Mouse (Mus musculus): Measurements from ENCODE around the gene Fgfr2.

The Fgfr2 gene

DNA sequence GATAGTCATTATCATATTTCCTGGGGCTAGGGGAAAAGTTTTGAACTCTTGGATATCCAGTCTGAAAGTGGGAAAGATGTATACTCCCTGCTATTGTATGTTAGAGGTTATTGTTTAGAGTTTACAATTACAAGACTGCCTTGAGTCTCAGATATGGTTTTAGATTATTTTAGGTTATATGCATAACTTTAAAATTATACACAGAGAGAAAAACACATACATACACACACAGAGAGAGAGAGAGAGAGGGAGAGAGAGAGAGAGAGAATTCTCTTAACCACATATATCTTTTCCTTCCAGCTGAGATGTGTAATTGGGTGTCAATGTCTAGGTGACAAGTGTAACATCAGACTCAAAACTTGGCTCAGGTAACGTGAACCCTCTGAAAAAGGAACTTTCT lies 1789.6 kb downstream of the Fgfr2 start, which contains the start of gene Fam24a:
Fam24a (plus strand) TSS at position 301 of the 400 bp plus-strand sequence.
- DNase-seq, result no peak

- DNase-seq, result no peak
Measured at GRCm38 (mm10) chr7:131331688-131332087, 1791.5 kb downstream of the Fgfr2 start.

DNA sequence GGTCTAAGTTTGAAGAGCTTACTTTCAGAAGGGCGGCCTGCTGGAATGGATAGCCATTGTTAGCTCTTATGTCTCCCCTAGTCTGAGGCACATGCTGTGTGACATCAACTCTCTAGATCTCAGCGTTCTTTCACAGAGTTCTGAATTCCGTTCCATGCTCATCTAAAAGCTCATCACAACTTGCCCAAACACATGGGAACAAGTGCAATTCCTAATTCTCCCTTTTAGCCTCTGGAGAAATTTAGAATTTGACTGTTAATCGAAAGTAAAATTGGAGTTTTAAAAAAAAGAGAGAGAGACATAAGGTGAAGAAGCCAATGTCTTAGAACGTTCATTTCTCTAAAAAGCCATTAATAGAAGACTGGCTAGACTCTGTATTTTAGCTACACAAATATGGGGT lies 1793.7 kb downstream of the Fgfr2 start, which contains the start of gene Fam24b:
Fam24b (minus strand) TSS at position 101 of the 400 bp plus-strand sequence.
- DNase-seq, result no peak

DNA sequence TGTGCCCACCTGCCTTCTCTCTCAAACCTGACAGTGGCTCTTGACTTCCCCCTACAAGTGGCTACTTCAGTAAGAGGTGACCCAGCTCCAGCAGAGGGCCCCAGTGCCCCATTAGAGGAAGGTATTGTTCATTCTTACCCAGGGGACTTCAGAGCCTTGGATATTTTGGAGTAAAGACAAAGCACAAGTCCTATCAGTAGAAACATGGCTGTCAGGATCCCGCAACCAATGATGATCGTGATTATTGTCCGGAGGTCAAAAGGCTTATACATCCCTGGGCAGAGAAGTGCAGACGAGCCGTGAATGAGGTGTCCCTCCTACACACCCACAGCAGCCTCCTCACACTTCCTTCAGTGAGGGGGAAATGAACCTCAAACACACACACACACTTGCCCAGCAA lies 1796.1 kb downstream of the Fgfr2 start:
- DNase-seq, result no peak

GRCm38 (mm10) chr7:131322192-131322591 lies 1801.0 kb downstream of the Fgfr2 start, which contains the start of gene Cuzd1:
TSS of gene Cuzd1 (minus strand) at chr7:131322292.
- no peak for DNase-seq

DNA sequence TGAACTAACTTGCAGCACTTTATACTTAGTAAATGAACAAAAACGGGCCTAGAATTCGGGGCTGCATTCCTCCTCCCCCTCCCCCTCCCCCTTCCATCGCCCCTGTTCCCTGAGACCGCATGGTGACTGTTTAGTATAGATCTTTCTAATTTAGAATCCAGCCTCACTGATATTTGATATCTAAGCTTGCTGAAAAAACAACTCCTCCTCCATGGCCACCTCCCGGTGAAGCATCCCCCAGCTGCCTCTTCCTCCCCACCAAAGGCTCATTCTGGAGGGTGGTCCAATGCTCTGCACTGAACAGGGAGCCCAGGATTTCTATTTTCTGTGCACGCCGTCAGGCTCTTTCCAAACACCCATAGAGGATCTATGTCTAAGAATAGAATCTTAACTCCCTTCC lies 1804.8 kb downstream of the Fgfr2 start:
- no peak for DNase-seq

- DNase-seq, result no peak
Measured at GRCm38 (mm10) chr7:131317587-131317986, 1805.6 kb downstream of the Fgfr2 start.

GRCm38 (mm10) chr7:131314493-131314892 lies 1808.7 kb downstream of the Fgfr2 start:
- DNase-seq, result no peak

GRCm38 (mm10) chr7:131306733-131307132 lies 1816.4 kb downstream of the Fgfr2 start:
- no peak for DNase-seq

DNA sequence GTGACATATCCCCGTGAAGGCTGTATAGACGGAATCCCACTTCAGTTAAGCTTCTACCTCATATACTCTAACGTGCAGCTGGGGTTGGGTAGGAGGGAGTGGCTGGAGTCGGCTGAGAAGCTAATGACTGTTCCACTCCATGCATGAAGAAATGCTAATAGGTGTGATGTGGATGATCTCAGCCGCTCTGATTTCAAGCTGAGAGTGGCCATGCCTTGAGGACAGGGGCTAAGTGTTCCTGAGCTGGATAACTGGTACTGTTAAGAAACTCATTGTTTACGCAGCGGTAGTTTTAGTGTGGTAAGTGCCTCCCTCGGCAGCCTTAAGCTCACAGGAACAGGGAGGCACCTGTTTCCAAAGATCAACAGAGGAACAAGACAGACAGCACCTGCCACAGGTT lies 1819.8 kb downstream of the Fgfr2 start:
- DNase-seq, result no peak

- no peak for DNase-seq
Measured at GRCm38 (mm10) chr7:131297151-131297550, 1826.0 kb downstream of the Fgfr2 start.

- no peak for DNase-seq
Measured at GRCm38 (mm10) chr7:131265851-131266250, 1857.3 kb downstream of the Fgfr2 start.

DNA sequence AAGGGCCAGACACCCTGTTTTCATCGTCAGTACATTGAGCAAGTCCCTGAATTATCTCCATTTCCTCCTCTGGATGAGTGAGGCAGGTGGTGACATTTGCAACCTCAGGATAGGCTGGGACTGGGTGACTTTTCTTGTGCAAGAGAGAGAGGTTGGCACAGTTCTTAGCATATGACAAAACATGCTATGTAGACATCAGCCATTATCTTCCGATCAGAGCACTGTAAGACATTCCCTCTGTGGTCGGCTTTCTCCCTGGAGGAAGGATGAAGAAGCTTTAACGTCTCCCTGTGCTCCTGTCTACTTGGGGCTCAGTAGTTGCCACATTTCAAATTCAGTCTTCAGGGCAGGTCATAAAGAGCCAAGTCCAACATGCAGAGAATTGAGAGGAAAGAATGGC lies 1858.9 kb downstream of the Fgfr2 start:
- DNase-seq, result no peak

GRCm38 (mm10) chr7:131260946-131261345 lies 1862.2 kb downstream of the Fgfr2 start:
- no peak for DNase-seq

DNA sequence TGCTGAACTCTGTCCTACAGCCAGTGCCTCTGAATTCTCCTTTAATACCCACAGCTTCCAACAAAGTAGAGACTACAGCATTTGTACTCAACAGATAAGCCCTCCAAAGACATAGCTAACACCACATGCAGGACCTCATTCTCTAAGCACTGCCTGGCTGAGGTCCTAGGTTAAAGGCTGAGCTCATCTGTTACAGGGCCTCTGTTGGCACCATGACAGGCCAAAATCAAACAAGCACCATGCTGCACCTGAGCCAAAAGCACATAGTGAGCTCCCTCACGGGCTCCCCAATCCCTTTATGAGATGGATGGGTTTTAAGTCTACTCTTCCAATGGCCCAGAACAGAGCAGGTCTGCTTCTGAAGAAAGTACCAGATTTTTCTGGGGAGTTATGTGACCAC lies 1865.8 kb downstream of the Fgfr2 start:
- no peak for DNase-seq

DNA sequence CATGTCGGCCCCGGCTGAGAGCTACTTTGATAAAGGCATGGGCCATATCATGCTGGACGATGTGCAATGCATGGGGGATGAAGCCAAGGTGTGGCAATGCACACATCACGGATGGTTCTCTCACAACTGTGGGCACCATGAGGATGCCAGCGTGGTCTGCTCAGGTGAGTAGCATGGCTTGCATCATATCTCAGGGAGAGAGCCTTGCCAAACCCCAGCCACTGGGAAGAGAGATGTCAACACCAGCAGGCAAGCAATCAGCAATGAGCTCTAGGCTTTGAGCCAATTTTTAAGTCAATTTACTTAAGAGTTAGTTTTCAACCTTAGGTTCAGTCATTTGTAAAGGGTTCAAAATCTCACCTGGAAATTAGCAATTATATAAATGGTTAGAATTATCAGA lies 1866.3 kb downstream of the Fgfr2 start:
- no peak for DNase-seq

DNA sequence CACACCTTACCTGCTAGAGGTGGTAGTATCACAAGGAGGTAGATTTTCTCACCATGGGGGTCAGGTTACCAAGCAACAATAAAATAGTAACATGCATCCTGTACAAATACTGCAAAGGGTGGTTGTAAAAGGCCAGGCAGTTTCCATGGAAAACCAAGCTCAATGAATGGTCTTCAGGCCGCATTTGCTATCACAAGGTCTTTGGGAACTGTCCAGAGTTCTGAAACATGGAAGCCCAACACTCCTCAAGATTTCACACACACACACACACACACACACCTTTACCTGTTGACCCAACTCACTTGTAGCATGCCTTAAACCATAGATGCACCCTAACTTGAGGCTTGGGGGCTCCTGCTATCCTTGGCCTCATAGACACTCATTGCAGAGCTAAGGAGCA lies 1878.2 kb downstream of the Fgfr2 start:
- no peak for DNase-seq

DNA sequence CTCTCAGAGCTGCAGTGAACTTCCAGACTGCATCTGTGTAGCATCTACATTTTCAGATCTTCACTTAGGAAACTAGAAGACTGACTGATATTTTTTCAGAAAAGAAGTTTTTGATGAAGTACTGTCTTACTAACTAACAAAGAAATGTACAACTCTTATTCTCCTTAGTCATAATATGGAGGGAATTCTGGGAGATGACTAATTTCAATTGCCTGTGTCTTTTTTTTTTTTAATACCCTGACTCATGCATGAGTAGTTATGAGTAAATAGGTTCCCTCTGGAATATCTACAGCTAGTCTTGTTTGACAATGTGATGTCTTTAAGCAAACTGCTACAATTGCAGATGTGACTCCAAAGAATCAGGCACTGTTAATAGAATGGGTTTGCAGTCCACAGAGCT lies 1887.1 kb downstream of the Fgfr2 start:
- DNase-seq, result no peak

DNA sequence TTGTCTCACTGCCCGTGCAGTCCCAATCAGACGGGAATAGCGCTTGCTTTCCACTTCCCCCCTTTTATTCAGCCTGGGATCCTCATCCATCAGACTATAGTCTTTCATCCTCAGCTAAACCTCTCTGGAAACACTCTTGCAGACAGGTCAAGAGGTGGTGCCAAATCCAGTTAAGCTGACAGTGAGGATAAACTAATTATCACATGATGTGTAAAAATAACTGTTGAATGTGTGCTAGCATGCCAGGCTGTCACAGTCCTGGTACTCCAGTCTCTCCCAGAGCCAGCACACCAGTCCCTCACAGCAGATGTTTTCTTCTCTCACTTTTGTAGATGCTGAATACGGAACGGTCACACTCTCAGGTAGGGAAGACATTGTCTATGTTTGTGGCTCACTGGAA lies 1900.1 kb downstream of the Fgfr2 start:
- no peak for DNase-seq

DNA sequence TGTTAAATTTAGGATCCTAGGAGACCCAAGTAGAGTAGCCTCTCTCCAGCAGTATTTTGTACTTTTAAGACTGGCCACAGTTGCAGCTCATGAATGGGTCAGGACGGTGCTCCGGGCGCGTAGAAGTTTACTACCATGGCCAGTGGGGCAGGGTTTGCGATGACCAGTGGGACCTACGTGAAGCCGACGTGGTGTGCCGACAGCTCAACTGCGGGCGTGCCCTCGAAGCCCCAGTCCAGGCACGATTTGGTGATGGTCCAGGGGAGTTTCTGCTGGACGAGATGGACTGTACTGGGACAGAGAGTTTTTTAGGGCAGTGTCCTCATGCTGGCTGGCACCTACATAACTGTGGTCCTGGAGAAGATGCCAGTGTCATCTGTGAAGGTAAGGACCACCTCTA lies 1935.2 kb downstream of the Fgfr2 start:
- DNase-seq, result no peak

DNA sequence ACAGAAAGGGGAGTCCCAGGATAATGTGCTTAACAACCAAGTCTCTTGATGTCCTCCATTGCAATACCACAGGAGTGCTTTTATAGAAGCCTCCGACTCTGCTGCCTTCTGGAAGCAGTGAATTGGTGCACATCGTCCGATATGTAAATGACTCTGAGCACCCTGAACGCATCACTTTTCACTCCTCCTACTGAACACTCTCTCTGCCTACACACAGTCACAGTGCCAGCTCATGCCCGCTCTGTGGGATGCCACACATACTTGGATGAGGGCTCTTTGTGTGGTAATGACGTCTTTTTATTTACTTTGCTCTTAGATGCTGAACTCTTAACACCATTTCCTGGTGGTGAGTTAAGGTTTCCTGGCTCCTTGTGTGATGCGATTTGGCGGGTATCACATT lies 1936.1 kb downstream of the Fgfr2 start:
- DNase-seq, result no peak

GRCm38 (mm10) chr7:131184339-131184738 lies 1938.8 kb downstream of the Fgfr2 start:
- no peak for DNase-seq

DNA sequence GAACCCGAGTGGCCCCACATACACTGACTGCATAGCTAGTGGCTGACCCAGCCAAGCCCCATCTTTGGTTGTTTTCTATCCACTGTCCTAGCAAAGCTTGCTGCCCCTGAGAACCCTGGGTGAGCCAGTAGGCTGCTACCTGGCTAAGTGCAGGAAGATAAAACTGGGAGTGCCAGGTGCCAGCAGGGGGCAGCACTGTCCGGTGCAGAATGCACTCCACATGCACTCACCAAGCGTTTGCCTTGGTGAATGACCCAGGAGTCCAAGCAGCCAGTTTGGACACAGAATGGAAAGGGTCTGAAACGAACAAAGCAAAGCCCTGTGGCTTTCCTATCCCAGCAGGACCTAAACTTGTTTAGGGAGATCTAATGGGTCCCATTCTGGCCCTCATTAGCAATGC lies 1940.5 kb downstream of the Fgfr2 start:
- no peak for DNase-seq

DNA sequence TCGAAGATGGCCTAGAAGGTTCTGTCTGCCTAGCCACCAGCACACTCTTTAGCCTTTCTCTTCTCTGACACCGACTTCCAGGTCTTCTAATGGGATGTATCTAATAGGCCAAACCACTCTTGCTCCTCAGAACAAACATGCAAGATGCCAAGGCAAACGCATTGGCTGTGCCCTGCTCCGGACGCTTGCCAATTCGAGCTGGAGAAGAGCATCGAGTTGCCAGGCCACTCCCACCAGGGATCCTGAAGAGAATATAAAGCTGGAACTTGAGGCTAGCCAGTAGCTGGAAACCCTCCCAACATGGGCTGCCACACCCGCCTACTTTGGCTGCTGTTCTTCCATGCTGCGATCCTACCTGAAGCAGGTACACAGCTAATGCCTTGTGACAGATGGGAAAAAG lies 1949.0 kb downstream of the Fgfr2 start, which contains the start of gene 5430419D17Rik:
5430419D17Rik (plus strand) TSS at position 282 of the 400 bp plus-strand sequence.
- no peak for DNase-seq

GRCm38 (mm10) chr7:131169099-131169498 lies 1954.1 kb downstream of the Fgfr2 start:
- no peak for DNase-seq

- no peak for DNase-seq
Measured at GRCm38 (mm10) chr7:131167771-131168170, 1955.4 kb downstream of the Fgfr2 start.

Data from kidney, adult 11 months (tissue).